Mouse (Mus musculus): ENCODE results near the gene Hpca. TPM values are rescaled to one million over a fixed set of nuclear protein-coding genes. Genes with fewer than 3 reads are reported as not detected.

The Hpca gene
- polyA plus RNA-seq, 1 experiment from 2014 or later, result 4.9 TPM

DNA sequence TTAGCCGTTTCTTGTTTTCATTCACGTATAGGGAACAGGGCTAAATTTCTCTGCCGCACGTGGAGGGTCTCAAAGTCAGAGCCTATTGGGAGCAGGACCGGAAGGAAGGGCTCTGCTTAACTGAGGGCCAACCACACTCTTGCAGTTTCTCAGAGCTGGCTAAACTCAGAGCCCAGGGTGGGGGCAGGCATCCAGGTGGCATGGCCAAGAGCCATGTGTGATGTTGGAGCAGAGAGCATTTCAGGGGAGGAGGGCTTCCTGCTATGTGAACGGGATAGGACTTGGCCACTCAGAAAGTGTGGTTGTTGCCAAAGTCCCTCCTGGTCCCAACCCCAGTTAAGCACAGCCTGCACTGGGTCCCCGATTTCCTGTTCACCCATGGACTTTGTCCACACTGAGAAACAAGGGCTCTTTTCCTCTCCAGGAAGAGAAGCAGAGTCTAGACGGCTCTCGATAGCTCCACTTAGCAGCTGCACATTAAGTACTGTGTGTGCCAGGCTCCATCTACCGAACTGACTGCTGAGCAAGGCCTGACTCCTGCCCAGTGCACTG lies 14.4 kb downstream of the Hpca start:
- WGBS, result 60% methylated on average over 10 of the region's 10 CpGs
- Histone ChIP-seq H3K36me3 (ENCODE audit: control insufficient read depth, insufficient read depth, low read length) (no peaks in the 10 kb centered on the region), H3K27me3 (replicated peaks; ENCODE audit: control insufficient read depth, insufficient read depth, low read length) (peaks cover 32% of the 10 kb centered on the region), H3K27ac (replicated peaks; ENCODE audit: low read depth, low read length) (no peak overlapping the region), H3K4me2 (ENCODE audit: low read depth, low read length) (no peak overlapping the region), H3K9me3 (ENCODE audit: control insufficient read depth, low read length) (no peaks in the 10 kb centered on the region), H3K4me1 (ENCODE audit: control insufficient read depth, insufficient read depth, low read length) (no peaks in the 10 kb centered on the region; the same call in 1 of the 2 replicates), H3K9ac (ENCODE audit: low read depth, low read length) (no peak overlapping the region), H3K4me3 (ENCODE audit: low read depth, low read length) (no peak overlapping the region)
- DNase-seq (ENCODE audit: low spot score) (no peak), ATAC-seq (ENCODE audit: low read depth) (no peak)

DNA sequence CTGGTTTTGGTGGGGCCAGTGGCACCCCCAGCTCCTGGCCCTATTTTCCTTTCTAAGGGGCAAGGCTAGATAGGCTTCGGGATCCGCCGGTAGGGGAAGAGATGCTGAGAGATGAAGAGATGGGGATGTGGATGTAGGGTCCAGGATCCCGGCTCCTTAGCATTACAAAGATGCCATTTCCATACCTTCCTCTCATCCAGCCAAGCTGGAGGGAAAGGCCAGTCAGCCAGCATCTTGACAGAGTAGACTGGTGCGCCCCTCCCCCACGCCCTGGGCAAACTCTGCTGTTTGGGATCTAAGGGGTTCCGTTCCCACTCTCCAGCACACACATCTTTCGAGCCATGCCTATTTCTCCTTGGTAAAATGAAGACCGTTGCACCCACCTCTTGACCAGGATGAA lies 15.8 kb downstream of the Hpca start:
- Histone ChIP-seq H3K9ac (ENCODE audit: low read depth, low read length) (no peak overlapping the region), H3K27ac (replicated peaks; ENCODE audit: low read depth, low read length) (no peak overlapping the region), H3K4me2 (ENCODE audit: low read depth, low read length) (peak overlapping the region; percentile 46), H3K27me3 (replicated peaks; ENCODE audit: control insufficient read depth, insufficient read depth, low read length) (peaks cover 32% of the 10 kb centered on the region), H3K9me3 (ENCODE audit: control insufficient read depth, low read length) (no peaks in the 10 kb centered on the region), H3K4me3 (ENCODE audit: low read depth, low read length) (peak overlapping the region; percentile 27), H3K36me3 (ENCODE audit: control insufficient read depth, insufficient read depth, low read length) (no peaks in the 10 kb centered on the region), H3K4me1 (ENCODE audit: control insufficient read depth, insufficient read depth, low read length) (no peaks in the 10 kb centered on the region)
- no peak for DNase-seq (ENCODE audit: low spot score)
- no peak for ATAC-seq (ENCODE audit: low read depth)
- 11% methylated on average over 9 of the region's 9 CpGs for WGBS

DNA sequence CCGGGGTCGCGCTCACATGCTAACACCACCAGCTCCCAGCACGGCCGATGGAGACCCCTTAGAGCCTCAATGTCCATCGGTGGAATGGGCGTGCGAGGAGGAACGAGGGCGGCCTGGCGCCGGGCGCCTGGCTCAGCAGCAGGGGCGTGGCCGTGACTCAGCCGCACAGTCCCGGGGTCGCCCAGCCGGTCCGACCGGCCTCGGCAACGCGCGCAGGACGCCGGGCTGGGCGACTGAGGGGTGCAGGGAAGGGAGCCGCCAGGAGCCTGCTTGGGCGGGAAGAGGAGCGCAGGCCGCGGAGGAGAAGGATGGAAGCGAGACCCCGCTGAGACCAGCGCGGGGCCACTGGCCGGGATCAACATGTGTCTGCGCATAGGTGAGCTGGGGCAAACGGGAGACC lies 16.5 kb downstream of the Hpca start, which contains the start of gene Tmem54:
Gene Tmem54 (plus strand): TSS at position 193 of the 400 bp plus-strand sequence.
- peaks cover 32% of the 10 kb centered on the region for H3K27me3 ChIP-seq (replicated peaks; ENCODE audit: control insufficient read depth, insufficient read depth, low read length)
- ATAC-seq (ENCODE audit: low read depth), result peak; percentile 78
- peak within 1 kb of the TSS; percentile 27 for H3K4me3 ChIP-seq (ENCODE audit: low read depth, low read length)
- H3K4me1 ChIP-seq (ENCODE audit: control insufficient read depth, insufficient read depth, low read length), result no peaks in the 10 kb centered on the region
- H3K27ac ChIP-seq (replicated peaks; ENCODE audit: low read depth, low read length), result no peak within 1 kb of the TSS
- H3K36me3 ChIP-seq (ENCODE audit: control insufficient read depth, insufficient read depth, low read length), result no peaks in the 10 kb centered on the region
- peak within 1 kb of the TSS; percentile 46 for H3K4me2 ChIP-seq (ENCODE audit: low read depth, low read length)
- peak within 1 kb of the TSS; percentile 41 for H3K9ac ChIP-seq (ENCODE audit: low read depth, low read length)
- peak; percentile 58 for DNase-seq (ENCODE audit: low spot score)
- no peaks in the 10 kb centered on the region for H3K9me3 ChIP-seq (ENCODE audit: control insufficient read depth, low read length)
- 2% methylated on average over 25 of the region's 40 CpGs for WGBS

DNA sequence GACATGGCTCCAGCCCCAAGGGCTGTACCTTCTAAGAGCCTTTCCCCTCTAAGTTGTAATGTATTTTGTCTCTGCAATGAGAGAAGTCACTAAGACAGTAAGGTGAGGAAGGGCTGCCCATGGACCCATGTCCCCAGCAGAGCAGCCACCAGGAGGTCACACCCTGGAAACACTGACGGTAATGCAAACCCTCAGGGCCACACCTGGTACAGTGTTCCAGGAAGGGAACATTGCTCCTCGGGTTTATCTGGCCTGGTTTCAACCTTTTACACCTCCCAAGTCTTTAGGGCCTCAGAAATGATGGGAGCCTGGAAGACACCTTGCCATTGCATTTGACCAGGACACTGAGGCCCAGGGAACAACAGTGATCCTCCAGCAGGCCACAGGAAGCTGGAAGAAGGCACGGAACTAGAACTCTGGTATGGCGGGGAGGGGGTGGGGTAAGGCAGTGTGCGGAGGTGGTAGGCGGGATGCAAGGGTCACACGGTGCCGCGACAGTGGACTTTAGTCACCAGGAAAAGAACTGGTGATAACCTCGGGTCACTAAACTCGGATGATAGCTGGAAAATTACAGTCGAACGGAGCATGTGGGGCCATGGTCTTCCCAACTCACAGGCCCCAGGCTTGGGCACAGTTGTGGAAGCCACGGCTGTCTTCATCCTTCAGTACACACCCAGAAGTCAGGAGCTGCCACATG lies 19.6 kb downstream of the Hpca start:
- Histone ChIP-seq H3K4me3 (ENCODE audit: low read depth, low read length) (no peak overlapping the region), H3K27ac (replicated peaks; ENCODE audit: low read depth, low read length) (no peak overlapping the region), H3K4me2 (ENCODE audit: low read depth, low read length) (no peak overlapping the region), H3K4me1 (ENCODE audit: control insufficient read depth, insufficient read depth, low read length) (no peaks in the 10 kb centered on the region), H3K27me3 (replicated peaks; ENCODE audit: control insufficient read depth, insufficient read depth, low read length) (peaks cover 32% of the 10 kb centered on the region), H3K9me3 (ENCODE audit: control insufficient read depth, low read length) (no peaks in the 10 kb centered on the region), H3K36me3 (ENCODE audit: control insufficient read depth, insufficient read depth, low read length) (no peaks in the 10 kb centered on the region), H3K9ac (ENCODE audit: low read depth, low read length) (no peak overlapping the region)
- DNase-seq (ENCODE audit: low spot score), result no peak
- ATAC-seq (ENCODE audit: low read depth), result no peak
- WGBS, result 85% methylated on average over 14 of the region's 14 CpGs

DNA sequence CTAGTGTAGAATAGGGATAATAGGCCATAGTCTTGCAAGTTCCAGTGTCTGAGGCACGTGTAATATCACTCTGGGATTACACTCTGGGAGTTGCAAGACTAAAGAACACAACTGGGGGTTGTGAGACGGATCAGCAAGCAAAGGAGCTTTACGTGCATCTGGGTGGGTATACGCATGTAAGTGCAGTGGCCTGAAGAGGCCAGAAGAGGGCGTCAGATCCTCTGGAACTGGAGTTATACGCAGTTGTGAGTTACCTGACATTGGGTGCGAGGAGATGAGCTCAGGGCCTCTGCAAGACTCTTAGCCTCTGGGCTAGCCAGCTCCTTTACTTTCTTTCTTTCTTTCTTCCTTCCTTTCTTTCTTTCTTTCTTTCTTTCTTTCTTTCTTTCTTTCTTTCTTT lies 24.8 kb downstream of the Hpca start:
- H3K27me3 ChIP-seq (replicated peaks; ENCODE audit: control insufficient read depth, insufficient read depth, low read length), result no peaks in the 10 kb centered on the region
- ATAC-seq (ENCODE audit: low read depth) (no peak), DNase-seq (ENCODE audit: low spot score) (no peak)
- H3K4me3 ChIP-seq (ENCODE audit: low read depth, low read length), result no peak overlapping the region
- H3K4me2 ChIP-seq (ENCODE audit: low read depth, low read length), result no peak overlapping the region
- no peak overlapping the region for H3K27ac ChIP-seq (replicated peaks; ENCODE audit: low read depth, low read length)
- no peaks in the 10 kb centered on the region for H3K4me1 ChIP-seq (ENCODE audit: control insufficient read depth, insufficient read depth, low read length)
- no peak overlapping the region for H3K9ac ChIP-seq (ENCODE audit: low read depth, low read length)
- 70% methylated on average over 7 of the region's 7 CpGs for WGBS
- no peaks in the 10 kb centered on the region for H3K36me3 ChIP-seq (ENCODE audit: control insufficient read depth, insufficient read depth, low read length)
- H3K9me3 ChIP-seq (ENCODE audit: control insufficient read depth, low read length), result no peaks in the 10 kb centered on the region

DNA sequence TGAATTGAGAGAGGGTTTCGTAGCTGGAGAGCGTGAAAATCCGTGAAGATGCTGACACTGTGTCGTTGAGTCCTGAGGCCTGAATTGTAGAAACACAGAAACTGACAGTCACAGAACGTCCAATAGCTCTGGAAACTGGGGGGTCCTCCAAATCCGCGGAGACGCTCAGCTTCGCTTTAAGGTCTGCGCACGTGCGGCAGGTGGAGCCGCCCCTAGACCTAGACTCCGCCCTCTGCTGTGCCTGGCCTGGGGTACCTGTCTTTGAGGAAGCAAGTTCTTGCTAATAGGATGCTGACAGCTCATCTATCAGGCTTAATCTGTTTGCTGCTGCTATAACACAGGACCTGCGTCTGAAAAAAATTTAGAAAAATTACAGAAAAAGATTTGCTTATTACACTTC lies 26.6 kb downstream of the Hpca start:
- Histone ChIP-seq H3K4me1 (ENCODE audit: control insufficient read depth, insufficient read depth, low read length) (no peaks in the 10 kb centered on the region), H3K4me2 (ENCODE audit: low read depth, low read length) (no peak overlapping the region), H3K9ac (ENCODE audit: low read depth, low read length) (no peak overlapping the region), H3K27ac (replicated peaks; ENCODE audit: low read depth, low read length) (no peak overlapping the region), H3K4me3 (ENCODE audit: low read depth, low read length) (no peak overlapping the region), H3K36me3 (ENCODE audit: control insufficient read depth, insufficient read depth, low read length) (no peaks in the 10 kb centered on the region), H3K9me3 (ENCODE audit: control insufficient read depth, low read length) (no peaks in the 10 kb centered on the region), H3K27me3 (replicated peaks; ENCODE audit: control insufficient read depth, insufficient read depth, low read length) (no peaks in the 10 kb centered on the region)
- WGBS, result 29% methylated on average over 15 of the region's 15 CpGs
- DNase-seq (ENCODE audit: low spot score) (no peak), ATAC-seq (ENCODE audit: low read depth) (no peak)

DNA sequence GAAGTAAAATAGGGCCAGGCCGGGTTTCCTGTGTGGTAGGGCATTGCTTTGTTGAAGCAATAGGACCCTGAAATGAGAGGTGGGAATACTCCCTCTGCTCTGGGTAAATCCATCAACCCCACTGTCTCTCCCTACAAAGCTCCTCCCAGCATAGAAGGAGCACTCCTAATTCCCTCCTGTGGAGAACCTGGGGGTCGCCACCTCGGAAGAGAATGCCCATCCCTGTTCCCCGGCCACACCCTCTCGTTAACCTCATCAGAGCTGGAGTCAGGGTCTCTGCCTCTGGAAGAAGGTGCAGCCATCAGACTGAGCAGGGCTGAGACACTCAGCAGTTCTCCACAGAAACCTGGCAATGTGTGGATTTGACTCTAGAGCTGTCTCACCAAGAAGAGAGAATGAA lies 34.0 kb downstream of the Hpca start:
- Histone ChIP-seq H3K36me3 (ENCODE audit: control insufficient read depth, insufficient read depth, low read length) (peaks cover 24% of the 10 kb centered on the region), H3K27me3 (replicated peaks; ENCODE audit: control insufficient read depth, insufficient read depth, low read length) (no peaks in the 10 kb centered on the region), H3K9ac (ENCODE audit: low read depth, low read length) (no peak overlapping the region), H3K4me1 (ENCODE audit: control insufficient read depth, insufficient read depth, low read length) (no peaks in the 10 kb centered on the region), H3K9me3 (ENCODE audit: control insufficient read depth, low read length) (no peaks in the 10 kb centered on the region), H3K27ac (replicated peaks; ENCODE audit: low read depth, low read length) (no peak overlapping the region), H3K4me2 (ENCODE audit: low read depth, low read length) (no peak overlapping the region), H3K4me3 (ENCODE audit: low read depth, low read length) (no peak overlapping the region)
- DNase-seq (ENCODE audit: low spot score) (no peak), ATAC-seq (ENCODE audit: low read depth) (no peak)
- 51% methylated on average over 5 of the region's 5 CpGs for WGBS

DNA sequence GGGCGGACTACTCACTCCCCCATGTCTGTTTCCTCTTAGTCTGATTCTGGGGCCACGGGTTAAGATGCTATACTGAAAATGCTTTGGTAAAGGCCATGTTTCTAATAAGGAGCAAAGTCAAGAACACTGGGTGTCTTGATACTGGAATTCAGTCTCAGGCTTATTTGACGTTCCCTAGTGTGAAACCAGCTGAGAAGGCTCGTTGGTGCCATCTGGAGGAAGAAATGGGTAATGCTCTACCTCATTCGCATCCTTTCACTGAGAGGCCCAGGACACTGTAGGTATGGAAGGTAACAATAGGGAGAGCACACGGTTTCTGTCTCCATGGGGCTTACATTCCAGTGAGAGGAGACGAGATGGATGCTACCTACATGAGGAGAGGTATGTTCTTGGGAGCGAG lies 35.8 kb downstream of the Hpca start:
- H3K27me3 ChIP-seq (replicated peaks; ENCODE audit: control insufficient read depth, insufficient read depth, low read length), result no peaks in the 10 kb centered on the region
- peaks cover 32% of the 10 kb centered on the region for H3K36me3 ChIP-seq (ENCODE audit: control insufficient read depth, insufficient read depth, low read length)
- WGBS, result 29% methylated on average over 8 of the region's 8 CpGs
- no peak for ATAC-seq (ENCODE audit: low read depth)
- no peaks in the 10 kb centered on the region for H3K4me1 ChIP-seq (ENCODE audit: control insufficient read depth, insufficient read depth, low read length)
- peak; percentile 62 for DNase-seq (ENCODE audit: low spot score)
- H3K27ac ChIP-seq (replicated peaks; ENCODE audit: low read depth, low read length), result no peak overlapping the region
- H3K4me3 ChIP-seq (ENCODE audit: low read depth, low read length), result no peak overlapping the region
- H3K9me3 ChIP-seq (ENCODE audit: control insufficient read depth, low read length), result no peaks in the 10 kb centered on the region
- no peak overlapping the region for H3K4me2 ChIP-seq (ENCODE audit: low read depth, low read length)
- H3K9ac ChIP-seq (ENCODE audit: low read depth, low read length), result no peak overlapping the region

DNA sequence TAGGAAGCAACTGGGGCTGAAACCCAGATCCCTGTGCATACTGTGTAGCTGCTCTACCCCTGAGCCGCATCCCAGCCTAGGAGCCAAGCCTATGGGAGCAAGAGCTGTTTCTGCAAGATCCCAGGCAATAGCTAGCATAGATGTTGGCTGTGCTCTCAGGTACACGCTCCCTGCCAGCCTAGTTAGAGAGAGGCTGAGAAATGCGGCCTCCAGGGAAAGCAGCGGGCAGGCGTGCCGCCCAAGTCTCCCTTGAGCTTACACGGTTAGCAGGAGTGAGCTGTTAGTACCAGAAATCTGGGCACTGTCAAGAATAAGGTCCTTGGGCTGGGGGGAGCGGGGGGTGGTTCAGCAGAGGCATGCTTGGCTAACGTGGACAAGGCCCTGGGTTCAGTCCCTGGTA lies 36.9 kb downstream of the Hpca start:
- Histone ChIP-seq H3K4me2 (ENCODE audit: low read depth, low read length) (no peak overlapping the region), H3K9ac (ENCODE audit: low read depth, low read length) (no peak overlapping the region), H3K27me3 (replicated peaks; ENCODE audit: control insufficient read depth, insufficient read depth, low read length) (no peaks in the 10 kb centered on the region), H3K4me3 (ENCODE audit: low read depth, low read length) (no peak overlapping the region), H3K36me3 (ENCODE audit: control insufficient read depth, insufficient read depth, low read length) (peaks cover 44% of the 10 kb centered on the region), H3K27ac (replicated peaks; ENCODE audit: low read depth, low read length) (no peak overlapping the region), H3K9me3 (ENCODE audit: control insufficient read depth, low read length) (no peaks in the 10 kb centered on the region), H3K4me1 (ENCODE audit: control insufficient read depth, insufficient read depth, low read length) (no peaks in the 10 kb centered on the region)
- DNase-seq (ENCODE audit: low spot score), result no peak
- ATAC-seq (ENCODE audit: low read depth), result no peak
- 88% methylated on average over 9 of the region's 9 CpGs for WGBS
